Mouse (Mus musculus) lung, postnatal 0 days (tissue): Measurements from ENCODE around the gene Serp1.

Source experiments
- CTCF ChIP-seq: IDR thresholded peaks from 2 replicates; pipeline ENCODE4 v1.5.1; 2016; ENCODE audit warnings: antibody characterized with exemption, mild to moderate bottlenecking
- EP300 ChIP-seq: IDR thresholded peaks from 2 replicates; pipeline ENCODE4 v1.6.1; 2016; ENCODE audit warnings: antibody characterized with exemption, mild to moderate bottlenecking, control low read depth

GRCm38 (mm10) chr3:58556649-58557048, 31.0 kb upstream of the Serp1 start:
- TF ChIP-seq CTCF (no peak), EP300 (no peak)
